Mouse (Mus musculus) embryonic facial prominence, embryonic 15.5 days (tissue): ENCODE measurements around the gene Eml1. TPM values are rescaled to one million over a fixed set of nuclear protein-coding genes. Genes with fewer than 3 reads are reported as not detected.

Experiments
- ATAC-seq: fragments of 200-750 bp; cut with Nextera tagmentation; 2 replicates; pipeline ENCODE4 v1.8.0; 2017; ENCODE audit warnings: low read depth, moderate TSS enrichment; ENCODE audit not compliant: insufficient number of reproducible peaks, low FRiP score, low TSS enrichment
- H3K27ac ChIP-seq: fragments of 300-500 bp; sonication (generic); replicated peaks from 2 replicates; pipeline ENCODE4 v1.5.1; 2015; ENCODE audit warnings: mild to moderate bottlenecking, inconsistent platforms
- H3K27me3 ChIP-seq: fragments of 300-500 bp; sonication (generic); 2 replicates; pipeline ENCODE4 v1.6.1; 2015; ENCODE audit warnings: inconsistent platforms
- H3K36me3 ChIP-seq: fragments of 300-500 bp; sonication (generic); 2 replicates; pipeline ENCODE4 v1.6.1; 2015; ENCODE audit warnings: mild to moderate bottlenecking, inconsistent platforms
- H3K4me1 ChIP-seq: fragments of 300-500 bp; sonication (generic); 2 replicates; pipeline ENCODE4 v1.6.1; 2015; ENCODE audit warnings: inconsistent platforms
- H3K4me2 ChIP-seq: fragments of 300-500 bp; sonication (generic); replicated peaks from 2 replicates; pipeline ENCODE4 v1.6.1; 2015; ENCODE audit warnings: mild to moderate bottlenecking, inconsistent platforms
- H3K4me3 ChIP-seq: fragments of 300-500 bp; sonication (generic); replicated peaks from 2 replicates; pipeline ENCODE4 v1.5.1; 2015; ENCODE audit warnings: mild to moderate bottlenecking, inconsistent platforms
- H3K9ac ChIP-seq: fragments of 300-500 bp; sonication (generic); 2 replicates; pipeline ENCODE4 v1.6.1; 2015; ENCODE audit warnings: inconsistent platforms
- H3K9me3 ChIP-seq: fragments of 300-500 bp; sonication (generic); replicated peaks from 2 replicates; pipeline ENCODE4 v1.6.1; 2016; ENCODE audit warnings: inconsistent platforms
- WGBS: fragments of 180-500 bp; shearing (Covaris S2); methylation state at CpG from one replicate; pipeline ENCODE4 v1.1.7; 2015; 5-methylcytosine and 5-hydroxymethylcytosine counted together
- polyA plus RNA-seq: library from polyadenylated mRNA; unstranded; fragments of >200 nt; fragmentation: Nextera tagmentation; extraction: Ambion mirVana; gene quantifications from 2 replicates; pipeline ENCODE4 v1.2.1, GENCODE M21; 2015

Gene Eml1
- polyA plus RNA-seq, 1 experiment from 2014 or later, result 64.7 TPM

DNA sequence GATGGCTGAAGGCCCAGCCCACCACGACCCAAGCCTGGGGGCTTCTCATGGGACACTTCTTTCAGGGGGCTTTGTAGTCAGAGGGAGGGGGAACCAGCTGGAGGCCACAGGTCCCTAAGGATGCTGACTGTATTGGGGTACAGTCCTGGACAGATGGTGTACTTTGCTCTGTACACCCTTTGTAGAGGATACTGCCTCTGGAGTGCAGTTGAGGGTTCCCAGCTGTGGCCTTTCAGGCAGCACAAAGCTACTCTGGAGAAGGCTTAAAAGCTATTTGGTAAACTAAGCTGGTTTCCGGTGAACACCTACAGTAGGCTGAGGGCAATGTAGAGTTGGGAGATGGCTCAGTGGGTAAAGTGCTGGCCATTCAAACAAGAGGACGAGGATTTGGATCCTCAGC, 60.2 kb downstream of the Eml1 start:
- no peaks in the 10 kb centered on the region for H3K36me3 ChIP-seq
- peaks cover 22% of the 10 kb centered on the region for H3K4me1 ChIP-seq
- H3K4me3 ChIP-seq, result no peak overlapping the region
- H3K27me3 ChIP-seq, result no peaks in the 10 kb centered on the region
- H3K9me3 ChIP-seq, result no peaks in the 10 kb centered on the region
- H3K9ac ChIP-seq, result no peak overlapping the region
- 72% methylated on average over 3 of the region's 3 CpGs for WGBS
- ATAC-seq, result no peak
- no peak overlapping the region for H3K27ac ChIP-seq
- H3K4me2 ChIP-seq, result no peak overlapping the region

DNA sequence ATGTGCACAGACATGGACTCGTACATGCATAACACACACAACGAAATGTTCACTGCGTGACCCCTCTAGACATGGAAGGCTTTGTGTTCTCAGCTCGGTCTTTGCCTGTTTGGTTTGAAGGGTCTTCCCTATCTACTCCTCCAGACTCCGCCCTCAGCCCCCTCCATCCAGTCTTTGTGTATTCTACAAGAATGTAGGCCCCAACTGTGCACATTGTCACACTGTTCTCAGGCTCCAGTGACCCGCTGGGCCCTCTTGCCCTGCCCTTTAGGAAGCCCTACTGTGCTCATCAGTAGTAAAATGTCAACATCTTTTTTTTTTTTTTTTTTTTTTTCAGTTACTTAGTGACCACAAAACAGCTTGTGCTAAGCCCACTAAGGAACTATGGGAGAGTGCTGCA, 61.0 kb downstream of the Eml1 start:
- H3K27me3 ChIP-seq, result no peaks in the 10 kb centered on the region
- no peak overlapping the region for H3K4me3 ChIP-seq
- no peak overlapping the region for H3K4me2 ChIP-seq
- no peak overlapping the region for H3K9ac ChIP-seq
- 82% methylated on average over 6 of the region's 6 CpGs for WGBS
- H3K36me3 ChIP-seq, result no peaks in the 10 kb centered on the region
- H3K27ac ChIP-seq, result no peak overlapping the region
- peaks cover 28% of the 10 kb centered on the region for H3K4me1 ChIP-seq
- no peak for ATAC-seq
- no peaks in the 10 kb centered on the region for H3K9me3 ChIP-seq

DNA sequence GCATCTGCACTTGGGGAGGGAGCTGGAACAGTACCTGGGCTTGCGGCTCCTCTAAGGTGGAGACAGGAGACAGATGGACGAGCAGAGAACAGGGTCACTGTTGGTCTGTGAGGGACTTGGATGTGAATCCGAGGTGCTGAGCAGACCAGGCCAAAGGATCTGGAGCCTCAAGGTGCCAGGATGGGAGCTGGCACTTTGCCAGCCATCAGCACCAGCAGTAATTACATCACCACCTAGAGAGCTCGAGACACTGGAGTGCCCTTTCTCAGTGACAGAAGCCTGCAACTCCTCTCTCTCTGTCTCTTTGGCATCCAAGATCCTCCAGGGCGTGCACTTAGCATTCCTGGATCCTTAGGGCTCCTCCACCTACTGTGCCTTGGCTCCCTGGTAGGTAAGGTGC, 61.8 kb downstream of the Eml1 start:
- no peak overlapping the region for H3K27ac ChIP-seq
- H3K4me1 ChIP-seq, result peaks cover 36% of the 10 kb centered on the region
- H3K4me2 ChIP-seq, result no peak overlapping the region
- no peak for ATAC-seq
- no peaks in the 10 kb centered on the region for H3K9me3 ChIP-seq
- H3K9ac ChIP-seq, result no peak overlapping the region
- H3K4me3 ChIP-seq, result no peak overlapping the region
- no peaks in the 10 kb centered on the region for H3K27me3 ChIP-seq
- no peaks in the 10 kb centered on the region for H3K36me3 ChIP-seq
- WGBS, result 65% methylated on average over 5 of the region's 5 CpGs

DNA sequence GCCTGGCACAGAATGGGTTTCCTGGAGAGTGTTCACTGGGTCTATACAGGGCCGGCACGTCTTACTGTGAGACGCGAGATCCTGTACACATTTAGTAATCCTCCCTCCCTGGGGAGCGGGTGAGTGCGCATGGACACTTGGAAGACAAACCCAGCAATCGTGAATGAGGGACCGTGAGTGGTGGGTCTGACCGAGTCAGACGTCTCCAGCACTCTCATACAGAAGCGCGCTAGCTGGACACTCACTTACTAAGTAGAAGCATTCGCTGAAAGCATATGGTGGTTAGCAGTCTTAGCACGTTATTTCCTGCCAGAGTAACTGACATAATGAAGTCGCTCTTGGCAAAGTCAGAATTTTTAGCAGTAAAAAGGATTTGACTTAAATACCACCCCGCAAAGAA, 62.3 kb downstream of the Eml1 start:
- H3K4me1 ChIP-seq, result peaks cover 41% of the 10 kb centered on the region
- H3K27me3 ChIP-seq, result no peaks in the 10 kb centered on the region
- H3K9ac ChIP-seq, result no peak overlapping the region
- no peaks in the 10 kb centered on the region for H3K36me3 ChIP-seq
- 68% methylated on average over 16 of the region's 16 CpGs for WGBS
- H3K27ac ChIP-seq, result no peak overlapping the region
- H3K9me3 ChIP-seq, result no peaks in the 10 kb centered on the region
- H3K4me3 ChIP-seq, result no peak overlapping the region
- no peak overlapping the region for H3K4me2 ChIP-seq
- ATAC-seq, result no peak

DNA sequence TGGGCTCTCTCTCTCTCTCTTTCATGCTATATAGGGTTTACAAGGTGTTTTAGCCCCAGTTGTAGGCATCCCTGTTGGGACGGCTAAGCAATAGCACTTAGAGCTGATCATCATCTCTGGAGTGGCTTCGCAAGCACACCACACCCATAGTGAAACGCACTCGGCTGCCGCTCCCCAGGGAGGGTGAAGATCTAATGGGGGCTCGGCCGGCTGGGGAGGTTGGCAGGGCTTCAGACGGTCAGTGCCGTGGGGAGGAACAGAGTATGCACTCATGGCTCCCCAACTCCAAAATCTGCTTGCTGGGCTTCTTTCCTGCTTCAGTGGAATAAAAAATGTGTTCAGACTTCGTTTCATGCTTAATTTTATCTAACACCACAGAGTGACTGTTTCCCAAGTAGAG, 62.7 kb downstream of the Eml1 start:
- Histone ChIP-seq H3K4me1 (peaks cover 43% of the 10 kb centered on the region), H3K4me2 (no peak overlapping the region), H3K9me3 (no peaks in the 10 kb centered on the region), H3K27me3 (no peaks in the 10 kb centered on the region), H3K36me3 (no peaks in the 10 kb centered on the region), H3K9ac (no peak overlapping the region), H3K4me3 (no peak overlapping the region), H3K27ac (0 out of 2 replicates have a peak overlapping the region, but pooled peaks have one; percentile 11)
- no peak for ATAC-seq
- 64% methylated on average over 10 of the region's 10 CpGs for WGBS

DNA sequence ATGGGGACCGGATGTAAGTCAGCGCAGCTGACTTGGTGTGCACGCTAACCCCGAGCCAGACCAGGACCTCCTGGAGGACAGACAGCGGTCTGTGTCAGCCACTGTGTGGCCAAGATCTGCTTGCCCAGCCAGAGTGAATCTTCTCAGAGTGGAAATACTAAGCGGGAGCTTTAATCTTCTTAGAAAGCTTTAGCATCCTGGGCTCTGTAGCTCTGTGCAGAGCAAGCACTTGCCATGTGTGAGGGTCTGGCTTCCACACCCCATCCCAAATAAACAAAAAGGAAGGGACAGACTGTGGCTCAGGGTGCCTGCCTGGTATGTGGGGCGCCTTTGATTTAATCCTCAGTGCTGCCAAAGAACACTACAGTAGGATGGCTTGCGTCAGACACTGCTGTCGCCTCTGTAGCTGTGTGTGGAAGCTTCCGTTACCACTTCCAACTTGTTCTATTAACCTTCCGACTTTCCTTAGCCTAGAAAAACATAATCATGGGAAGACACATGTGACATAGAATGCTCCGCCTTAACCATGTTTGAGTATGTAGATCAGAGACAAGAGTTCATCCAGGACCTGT, 64.8 kb downstream of the Eml1 start:
- 64% methylated on average over 12 of the region's 12 CpGs for WGBS
- H3K36me3 ChIP-seq, result no peaks in the 10 kb centered on the region
- H3K4me2 ChIP-seq, result no peak overlapping the region

DNA sequence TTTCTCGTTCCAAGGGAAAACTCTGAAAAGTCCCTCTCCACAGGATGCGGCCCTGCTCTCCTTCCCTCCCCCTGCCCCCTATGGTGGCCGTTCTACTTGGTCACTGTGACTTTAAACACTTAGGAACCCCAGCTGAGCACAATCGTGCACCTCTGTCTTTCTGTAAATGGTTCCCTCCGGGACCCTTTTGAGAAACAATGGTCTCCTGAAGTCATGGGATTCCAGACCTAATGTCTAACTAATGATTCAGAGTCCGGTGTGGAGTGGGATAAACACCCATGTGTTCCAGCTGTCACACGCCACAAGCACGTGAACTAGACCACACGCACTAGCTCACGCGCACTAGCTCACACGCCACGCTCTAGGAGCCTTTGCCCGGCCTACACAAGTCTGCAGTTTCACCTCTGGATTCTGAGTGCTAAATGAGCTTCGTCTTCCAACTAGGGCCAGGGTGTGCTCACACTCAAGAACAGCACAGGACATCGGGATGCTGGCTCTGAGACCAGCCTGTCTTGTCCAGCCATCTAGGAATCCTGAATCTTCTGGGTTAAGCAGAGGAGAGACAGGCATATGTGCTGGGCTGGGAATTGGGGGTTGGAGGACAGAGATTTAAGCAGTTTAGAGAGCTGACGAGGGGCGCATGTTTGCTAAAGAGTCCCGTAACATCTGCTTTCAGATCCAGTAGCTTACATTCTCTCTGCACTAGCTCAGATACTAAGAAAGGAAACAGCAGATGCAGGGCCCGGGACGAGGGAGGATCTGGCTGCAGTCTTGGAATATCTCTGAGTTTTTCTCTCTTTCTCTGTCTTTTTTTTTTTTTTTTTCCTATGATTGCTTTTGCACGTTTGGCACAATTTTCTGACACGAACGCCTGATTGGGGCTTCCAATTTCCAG, 65.5 kb downstream of the Eml1 start:
- Histone ChIP-seq H3K4me3 (no peak overlapping the region), H3K36me3 (no peaks in the 10 kb centered on the region), H3K9ac (no peak overlapping the region), H3K4me2 (no peak overlapping the region), H3K27me3 (no peaks in the 10 kb centered on the region), H3K4me1 (peaks cover 43% of the 10 kb centered on the region), H3K27ac (peak overlapping the region; percentile 91), H3K9me3 (no peaks in the 10 kb centered on the region)
- peak; percentile 71; the same call in 1 of the 2 replicates for ATAC-seq
- 50% methylated on average over 24 of the region's 24 CpGs for WGBS

More for the DNA sequence above, 64.8 kb downstream of the Eml1 start:
- Histone ChIP-seq H3K27ac (peak overlapping the region; percentile 91), H3K4me3 (no peak overlapping the region), H3K27me3 (no peaks in the 10 kb centered on the region), H3K4me1 (peaks cover 43% of the 10 kb centered on the region), H3K9ac (no peak overlapping the region), H3K9me3 (no peaks in the 10 kb centered on the region)
- no peak for ATAC-seq

DNA sequence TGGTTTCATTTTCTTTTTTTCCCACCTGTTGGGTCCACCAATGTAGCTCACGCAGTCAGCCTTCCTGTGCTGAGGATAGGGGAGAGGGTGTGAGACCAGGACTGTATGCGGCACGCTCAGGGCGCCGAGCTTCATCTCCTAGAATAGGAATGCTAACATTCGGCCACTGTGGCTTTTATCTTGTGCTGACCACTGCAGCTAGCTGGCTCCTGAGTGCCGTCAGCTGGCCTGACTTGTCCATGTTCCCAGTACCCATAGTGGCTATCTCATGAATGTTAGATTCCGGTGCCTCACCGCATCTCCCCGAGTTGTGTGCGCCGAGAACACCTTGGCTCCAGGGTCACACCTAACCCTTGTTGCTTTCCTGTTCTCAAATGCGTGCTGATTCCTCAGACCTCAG, 66.7 kb downstream of the Eml1 start:
- Histone ChIP-seq H3K36me3 (no peaks in the 10 kb centered on the region), H3K27me3 (no peaks in the 10 kb centered on the region), H3K4me3 (no peak overlapping the region), H3K9me3 (no peaks in the 10 kb centered on the region), H3K4me1 (peaks cover 48% of the 10 kb centered on the region), H3K9ac (no peak overlapping the region), H3K4me2 (no peak overlapping the region), H3K27ac (peak overlapping the region; percentile 91; the same call in 1 of the 2 replicates)
- 89% methylated on average over 13 of the region's 13 CpGs for WGBS
- no peak for ATAC-seq

DNA sequence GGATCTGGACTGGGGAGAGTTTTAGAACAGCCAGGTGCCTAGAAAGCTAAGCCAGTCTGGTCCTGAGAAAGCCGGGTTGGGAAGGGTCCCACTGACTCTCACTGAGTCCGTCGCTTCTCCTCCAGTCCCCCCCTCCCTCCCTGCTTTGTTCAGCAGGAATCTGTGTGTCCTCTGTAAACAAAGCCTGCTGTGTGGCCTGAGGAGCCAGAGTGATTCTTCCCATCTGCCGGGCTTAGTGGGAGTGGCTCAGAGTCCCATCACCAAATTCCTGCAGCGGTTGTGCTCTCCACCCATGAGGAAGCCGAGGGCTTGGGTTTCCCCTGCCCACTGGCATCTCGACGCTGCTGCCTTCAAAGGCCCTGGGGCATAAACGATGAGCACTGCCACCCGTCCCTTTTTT, 72.5 kb downstream of the Eml1 start:
- Histone ChIP-seq H3K27ac (0 out of 2 replicates have a peak overlapping the region, but pooled peaks have one; percentile 41), H3K9ac (no peak overlapping the region), H3K27me3 (no peaks in the 10 kb centered on the region), H3K4me1 (peaks cover 31% of the 10 kb centered on the region), H3K36me3 (no peaks in the 10 kb centered on the region), H3K9me3 (no peaks in the 10 kb centered on the region), H3K4me3 (no peak overlapping the region), H3K4me2 (no peak overlapping the region; the same call in 1 of the 2 replicates)
- ATAC-seq, result peak; percentile 74
- WGBS, result 4% methylated on average over 10 of the region's 10 CpGs

DNA sequence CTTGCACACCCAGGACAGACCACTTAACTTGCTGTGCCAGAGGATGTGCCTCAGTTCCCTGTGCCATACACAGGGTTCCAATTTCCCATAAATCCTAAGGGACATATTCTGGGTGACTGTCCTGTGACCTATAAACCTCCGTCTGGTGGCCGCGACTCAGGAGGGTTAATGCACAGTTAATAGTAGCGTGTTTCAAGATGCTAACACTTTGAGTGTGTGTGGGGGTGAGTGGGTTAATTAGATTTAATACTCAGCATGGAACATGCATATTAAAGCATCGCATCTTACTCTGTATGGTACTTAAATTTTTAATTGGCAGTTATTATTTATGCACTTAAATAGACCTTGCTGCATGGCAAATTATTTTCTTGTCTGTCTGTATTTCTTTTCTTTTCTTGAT, 73.0 kb downstream of the Eml1 start:
- Histone ChIP-seq H3K4me2 (no peak overlapping the region; the same call in 1 of the 2 replicates), H3K27me3 (no peaks in the 10 kb centered on the region), H3K4me1 (peaks cover 31% of the 10 kb centered on the region), H3K36me3 (no peaks in the 10 kb centered on the region), H3K4me3 (no peak overlapping the region), H3K9me3 (no peaks in the 10 kb centered on the region), H3K27ac (no peak overlapping the region), H3K9ac (no peak overlapping the region)
- ATAC-seq, result 0 out of 2 replicates have a peak, but pooled peaks have one; percentile 3
- WGBS, result 65% methylated on average over 5 of the region's 5 CpGs

DNA sequence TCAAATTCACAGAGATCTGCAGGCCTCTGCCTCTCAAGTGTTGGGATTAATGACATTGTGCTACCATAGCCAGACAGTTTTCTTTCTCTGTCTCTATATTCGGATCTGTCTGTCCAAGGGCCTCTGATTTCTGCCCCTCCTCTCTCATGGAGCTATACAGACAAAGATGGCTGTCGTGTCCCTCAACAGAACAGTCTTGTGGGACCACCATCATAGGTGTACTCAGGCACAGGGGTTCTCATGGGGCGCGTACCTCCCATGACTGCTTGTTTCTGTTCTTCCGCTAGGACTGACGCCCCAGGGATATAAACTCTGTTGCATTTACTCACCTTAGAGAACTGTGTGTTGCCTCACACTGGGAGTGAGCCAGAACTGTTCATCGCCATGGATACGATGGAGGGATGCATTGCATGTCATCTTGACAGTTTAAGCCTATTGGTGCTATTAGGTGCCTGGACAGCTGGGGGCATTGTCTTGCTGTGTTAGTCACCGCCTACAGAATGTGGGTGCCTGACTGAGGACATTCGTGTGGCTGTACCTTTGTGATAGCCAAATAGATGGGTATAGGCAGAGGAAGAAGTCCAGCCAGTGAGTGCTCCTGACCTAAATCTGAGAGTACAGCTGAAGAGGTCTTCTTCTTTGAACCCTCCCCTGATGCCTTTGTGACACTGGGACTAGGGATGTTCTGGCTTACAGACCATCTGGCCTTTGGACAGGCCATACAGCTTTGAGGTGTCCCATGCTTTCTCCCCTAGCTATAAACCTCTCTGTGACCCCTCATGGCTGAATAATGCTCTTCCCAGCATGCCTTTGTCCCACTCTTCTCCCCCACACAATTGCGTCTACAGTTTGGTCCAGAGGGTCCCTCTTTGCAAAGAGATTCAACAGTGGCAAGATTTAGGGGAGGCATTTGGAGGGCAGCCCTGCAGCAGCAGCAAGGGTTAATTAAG, 73.7 kb downstream of the Eml1 start:
- H3K9me3 ChIP-seq, result no peaks in the 10 kb centered on the region
- no peak for ATAC-seq

More for the DNA sequence above, 73.7 kb downstream of the Eml1 start:
- Histone ChIP-seq H3K4me3 (no peak overlapping the region), H3K9ac (no peak overlapping the region), H3K27me3 (no peaks in the 10 kb centered on the region), H3K36me3 (no peaks in the 10 kb centered on the region), H3K4me2 (no peak overlapping the region), H3K27ac (no peak overlapping the region), H3K4me1 (peaks cover 31% of the 10 kb centered on the region)
- WGBS, result 77% methylated on average over 11 of the region's 11 CpGs
